Mouse (Mus musculus) layer of hippocampus, adult 2 months (tissue): ENCODE results near the gene Krt78. TPM values are rescaled to one million over a fixed set of nuclear protein-coding genes. Genes with fewer than 3 reads are reported as not detected.
"Not testable (repeated sequence)": the region's sequence is repeated elsewhere in the genome, so short reads cannot be mapped to it uniquely, and the experiment has no call there.

Source experiments
- DNase-seq, 2 experiments: peaks; one replicate each; pipeline ENCODE4 v3.0.0; 2022; ENCODE audit warnings: low spot score in 2 of 2
- H3K27ac ChIP-seq: fragments of 200-600 bp; 2 replicates; pipeline ENCODE4 v1.8.1; 2022
- H3K4me3 ChIP-seq: fragments of 200-600 bp; 2 replicates; pipeline ENCODE4 v1.8.1; 2022; ENCODE audit warnings: mild to moderate bottlenecking
- CTCF ChIP-seq: fragments of 200-600 bp; conservative IDR thresholded peaks from 2 replicates; pipeline ENCODE4 v1.8.1; 2022; ENCODE audit warnings: antibody characterized with exemption, mild to moderate bottlenecking, moderate library complexity
- long read RNA-seq, 2 experiments: library from polyadenylated mRNA; stranded (forward); transcript quantifications; one replicate each; pipeline ENCODE4 v2.0.0; 2021; ENCODE audit warnings: borderline mapping rate in 2 of 2
- total RNA-seq, 2 experiments: library from RNA; stranded (reverse); gene quantifications; 2 replicates each; pipeline ENCODE4 v1.2.3; 2021

The Krt78 gene
- not detected for total RNA-seq
- long read RNA-seq, experiment 1: 0 reads
- long read RNA-seq, experiment 2: 0 reads

GRCm38 (mm10) chr15:101954187-101954586, at the start of gene Krt78:
Gene Krt78 (minus strand): TSS chr15:101954287.
- no peak within 1 kb of the TSS for H3K4me3 ChIP-seq
- DNase-seq: no peak
- no peak for TF ChIP-seq CTCF
- H3K27ac ChIP-seq: no peak within 1 kb of the TSS

GRCm38 (mm10) chr15:102003516-102003915, 49.4 kb upstream of the Krt78 start:
- H3K4me3 ChIP-seq: no peak overlapping the region
- DNase-seq: no peak
- no peak for TF ChIP-seq CTCF
- H3K27ac ChIP-seq: no peak overlapping the region

- no peak for DNase-seq
- H3K27ac ChIP-seq: no peak overlapping the region
- peak overlapping the region; percentile 7; the same call in 1 of the 2 replicates for H3K4me3 ChIP-seq
- TF ChIP-seq CTCF: no peak
Observed at GRCm38 (mm10) chr15:102002646-102003488, 48.8 kb upstream of the Krt78 start.

GRCm38 (mm10) chr15:101999676-102000335, 45.7 kb upstream of the Krt78 start:
- no peak for TF ChIP-seq CTCF
- no peak overlapping the region for H3K4me3 ChIP-seq
- DNase-seq: no peak

GRCm38 (mm10) chr15:101999156-101999555, 45.1 kb upstream of the Krt78 start:
- DNase-seq: no peak
- no peak for TF ChIP-seq CTCF
- Histone ChIP-seq H3K27ac (no peak overlapping the region), H3K4me3 (no peak overlapping the region)

More at GRCm38 (mm10) chr15:101999676-102000335, 45.7 kb upstream of the Krt78 start:
- H3K27ac ChIP-seq: no peak overlapping the region

GRCm38 (mm10) chr15:101996450-101997078, 42.5 kb upstream of the Krt78 start:
- not testable (repeated sequence) for H3K4me3 ChIP-seq, H3K27ac ChIP-seq, DNase-seq

GRCm38 (mm10) chr15:101995484-101996236, 41.6 kb upstream of the Krt78 start:
- DNase-seq: no peak
- Histone ChIP-seq H3K4me3 (no peak overlapping the region), H3K27ac (no peak overlapping the region)
- no peak for TF ChIP-seq CTCF

GRCm38 (mm10) chr15:101994365-101994764, 40.3 kb upstream of the Krt78 start:
- no peak for TF ChIP-seq CTCF
- H3K27ac ChIP-seq: no peak overlapping the region
- no peak overlapping the region for H3K4me3 ChIP-seq
- DNase-seq: no peak

GRCm38 (mm10) chr15:101990946-101991345, 36.9 kb upstream of the Krt78 start:
- no peak for TF ChIP-seq CTCF
- no peak overlapping the region for H3K4me3 ChIP-seq
- no peak for DNase-seq
- no peak overlapping the region for H3K27ac ChIP-seq

- H3K27ac ChIP-seq: no peak overlapping the region
- no peak for DNase-seq
- no peak overlapping the region for H3K4me3 ChIP-seq
- no peak for TF ChIP-seq CTCF
Observed at GRCm38 (mm10) chr15:101988714-101989113, 34.6 kb upstream of the Krt78 start.

- peak; percentile 79 to 87 for DNase-seq
- Histone ChIP-seq H3K4me3 (no peak overlapping the region), H3K27ac (no peak overlapping the region)
- TF ChIP-seq CTCF: peak; percentile 99
Observed at GRCm38 (mm10) chr15:101988119-101988518, 34.0 kb upstream of the Krt78 start.

- Histone ChIP-seq H3K27ac (peak overlapping the region; percentile 83; the same call in 1 of the 2 replicates), H3K4me3 (no peak overlapping the region; the same call in 1 of the 2 replicates)
- DNase-seq: no peak
- no peak for TF ChIP-seq CTCF
Observed at GRCm38 (mm10) chr15:101984746-101985145, 30.7 kb upstream of the Krt78 start.
